Mouse (Mus musculus) bone marrow, adult 2 months (tissue): ENCODE results near the gene Zfp653.

Experiments used
- CTCF ChIP-seq: fragments of 200-500 bp; IDR thresholded peaks from 2 replicates; pipeline ENCODE4 v1.5.1; 2011; ENCODE audit warnings: low read length, control low read depth; ENCODE audit not compliant: control insufficient read depth, insufficient read depth
- POLR2A ChIP-seq: fragments of 200-500 bp; IDR thresholded peaks from 2 replicates; pipeline ENCODE4 v1.6.1; 2011; ENCODE audit warnings: low read depth, mild to moderate bottlenecking, control low read depth, low read length, borderline replicate concordance; ENCODE audit not compliant: control insufficient read depth

DNA sequence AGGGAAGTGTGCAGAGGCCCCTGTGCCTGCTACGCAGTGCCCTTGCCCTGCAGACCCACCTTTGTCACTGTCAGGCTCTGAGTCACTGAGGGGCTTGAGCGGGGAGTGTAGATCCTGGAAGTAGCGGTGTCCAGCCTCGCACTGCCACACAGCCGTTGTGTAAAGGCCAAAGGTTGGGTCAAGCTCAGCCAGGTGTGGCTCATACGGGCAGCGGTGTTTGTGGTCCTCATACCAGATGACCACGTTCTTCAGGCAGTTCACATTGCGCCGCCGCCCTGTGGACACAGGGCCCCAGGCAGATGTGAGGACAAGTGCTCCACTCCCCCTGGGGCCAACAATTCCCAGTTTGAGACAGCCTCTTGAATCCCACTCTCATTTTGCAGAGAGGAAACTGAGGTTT lies 5.5 kb downstream of the Zfp653 start:
- TF ChIP-seq CTCF (no peak), POLR2A (no peak)
